Mouse (Mus musculus) kidney, adult 2 months (tissue): ENCODE measurements at regions not wholly inside any gene's neighbourhood (a gene's known extent, or its start where the extent isn't known, plus 50 kb on each side); places are given as distances from the start of the nearest gene placed in this dataset.

Experiments used
- CTCF ChIP-seq: fragments of 200-500 bp; conservative IDR thresholded peaks from 2 replicates; pipeline ENCODE4 v1.5.1; 2011; ENCODE audit warnings: low read depth, mild to moderate bottlenecking, control low read depth, low read length, moderate library complexity, mixed read lengths; ENCODE audit not compliant: insufficient read depth, insufficient read length
- POLR2A ChIP-seq: fragments of 200-500 bp; IDR thresholded peaks from one replicate; pipeline ENCODE4 v1.6.1; 2011; ENCODE audit warnings: low read depth, low read length, control low read depth

DNA sequence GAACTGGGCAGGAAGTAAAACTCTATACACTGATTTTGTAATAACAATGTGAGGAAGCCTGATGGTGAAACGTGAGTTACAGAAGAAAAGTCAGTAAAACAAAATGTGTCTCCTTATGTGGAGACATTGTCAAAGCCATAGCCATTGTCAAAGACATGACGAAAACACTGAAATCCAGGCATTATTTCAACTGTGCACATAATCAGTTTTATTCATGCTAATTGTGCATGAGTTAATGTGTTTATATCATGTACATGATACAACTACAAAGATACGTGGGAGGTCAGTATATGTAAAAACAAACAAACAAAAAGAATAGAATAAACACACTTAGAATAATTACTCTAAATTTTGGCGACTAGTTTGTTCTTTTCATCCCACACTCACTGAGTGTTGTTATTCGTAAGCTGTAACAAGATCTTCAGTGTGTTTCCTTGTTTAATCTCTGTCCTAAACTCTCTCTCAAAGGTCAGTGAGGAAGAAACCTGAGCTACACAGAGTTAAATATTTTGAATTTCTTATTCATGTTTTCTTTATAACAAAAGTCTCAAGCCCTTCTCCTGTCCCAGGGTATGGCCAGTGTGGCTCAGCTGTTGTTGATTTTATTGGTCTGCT is 536.0 kb upstream of the Grid2 start:
- TF ChIP-seq CTCF, result no peak
- no peak for TF ChIP-seq POLR2A
